Mouse (Mus musculus) bone marrow, adult 2 months (tissue): ENCODE results near the gene Gm8947.
"Not testable (repeated sequence)": the region's sequence is repeated elsewhere in the genome, so short reads cannot be mapped to it uniquely, and the experiment has no call there.

Experiments used
- CTCF ChIP-seq: fragments of 200-500 bp; IDR thresholded peaks from 2 replicates; pipeline ENCODE4 v1.5.1; 2011; ENCODE audit warnings: low read length, control low read depth; ENCODE audit not compliant: control insufficient read depth, insufficient read depth
- POLR2A ChIP-seq: fragments of 200-500 bp; IDR thresholded peaks from 2 replicates; pipeline ENCODE4 v1.6.1; 2011; ENCODE audit warnings: low read depth, mild to moderate bottlenecking, control low read depth, low read length, borderline replicate concordance; ENCODE audit not compliant: control insufficient read depth

DNA sequence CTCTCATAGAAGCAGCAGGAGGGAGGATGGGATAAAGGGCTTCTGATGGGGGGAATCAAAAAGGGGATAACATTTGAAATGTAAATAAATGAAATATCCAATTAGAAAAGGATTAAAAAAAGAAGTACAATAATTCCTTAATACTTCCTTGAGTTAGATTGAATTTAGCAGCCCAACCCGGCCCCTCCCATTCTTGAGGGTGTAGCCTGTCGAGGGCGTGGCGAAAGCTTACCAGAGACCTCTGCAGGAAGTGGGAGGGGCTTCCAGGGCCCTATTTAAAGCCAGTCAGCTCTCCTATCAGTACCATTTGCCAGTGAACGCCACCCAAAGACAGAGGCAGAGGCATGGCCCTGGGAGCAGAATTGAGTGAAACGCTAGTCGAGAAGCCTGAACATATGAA, 9.9 kb upstream of the Gm8947 start, which contains the start of gene Gm47985:
- not testable (repeated sequence) for TF ChIP-seq POLR2A, CTCF
